Mouse (Mus musculus) heart, embryonic 10.5 days (tissue): ENCODE results near the gene Gja5. TPM values are rescaled to one million over a fixed set of nuclear protein-coding genes. Genes with fewer than 3 reads are reported as not detected.
A peak's percentile ranks its signal among the peaks of the same experiment; 100 is the strongest.

ENCODE experiments used
- DNase-seq: peaks from one replicate; pipeline ENCODE4 v3.0.0-alpha.2; 2017; ENCODE audit warnings: low spot score
- H3K27ac ChIP-seq: fragments of 300-500 bp; sonication (generic); 2 replicates; pipeline ENCODE4 v1.5.1; 2016; ENCODE audit warnings: mild to moderate bottlenecking
- H3K27me3 ChIP-seq: fragments of 300-500 bp; sonication (generic); 2 replicates; pipeline ENCODE4 v1.6.1; 2016; ENCODE audit warnings: mild to moderate bottlenecking; ENCODE audit not compliant: poor library complexity, insufficient read depth, severe bottlenecking
- H3K36me3 ChIP-seq: fragments of 300-500 bp; sonication (generic); 2 replicates; pipeline ENCODE4 v1.6.1; 2016; ENCODE audit warnings: mild to moderate bottlenecking, moderate library complexity
- H3K4me1 ChIP-seq: fragments of 300-500 bp; sonication (generic); 2 replicates; pipeline ENCODE4 v1.6.1; 2016; ENCODE audit warnings: mild to moderate bottlenecking
- H3K4me3 ChIP-seq: fragments of 300-500 bp; sonication (generic); 2 replicates; pipeline ENCODE4 v1.5.1; 2016; ENCODE audit warnings: mild to moderate bottlenecking, moderate library complexity
- H3K9me3 ChIP-seq: fragments of 300-500 bp; sonication (generic); 2 replicates; pipeline ENCODE4 v1.6.1; 2016; ENCODE audit warnings: mild to moderate bottlenecking, moderate library complexity
- WGBS: fragments of 180-500 bp; shearing (Covaris S2); methylation state at CpG from one replicate; pipeline ENCODE4 v1.1.7; 2016; 5-methylcytosine and 5-hydroxymethylcytosine counted together
- polyA plus RNA-seq: library from polyadenylated mRNA; unstranded; fragments of >200 nt; fragmentation: Nextera tagmentation; extraction: Ambion mirVana; gene quantifications from 2 replicates; pipeline ENCODE4 v1.2.1, GENCODE M21; 2016

Gja5 gene
- polyA plus RNA-seq, 1 experiment from 2014 or later = 57.3 TPM

DNA sequence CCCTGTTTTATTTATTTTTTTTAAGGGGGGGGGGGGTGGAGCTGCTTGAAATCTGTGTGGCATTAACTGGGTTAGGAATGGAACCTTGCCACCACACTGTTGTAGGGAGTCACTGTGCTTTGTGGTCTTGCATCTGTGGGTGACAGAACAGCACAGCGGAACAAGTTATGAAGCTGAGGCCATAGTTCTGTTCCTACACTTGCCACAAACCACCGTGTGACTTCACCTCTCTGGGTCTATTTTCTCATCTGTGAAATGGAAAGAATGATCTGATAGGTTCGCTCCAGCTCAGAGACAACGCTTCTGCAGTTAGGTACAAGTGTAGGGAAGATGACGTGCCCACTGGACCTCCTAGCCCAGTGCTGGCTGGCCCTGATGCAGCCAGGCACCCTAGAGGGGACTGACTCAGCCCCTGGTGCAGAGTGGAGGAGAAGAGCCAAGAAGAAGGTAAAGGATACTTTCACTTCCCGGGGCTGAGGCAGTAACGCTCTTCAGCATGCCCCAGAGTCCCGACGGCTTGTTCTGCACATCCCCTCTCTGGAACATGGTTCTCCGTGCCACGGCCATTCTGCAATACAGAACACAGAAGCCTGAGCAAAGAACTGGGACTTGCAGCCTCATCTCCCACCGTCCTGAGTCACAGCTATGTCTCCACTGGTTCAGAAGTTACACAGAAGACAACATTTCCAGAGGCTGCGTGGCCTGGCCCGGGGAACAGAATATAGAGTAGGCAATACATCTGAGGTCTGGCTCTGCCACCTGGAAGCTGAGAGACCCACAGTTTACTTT is 22.2 kb upstream of the Gja5 start:
- WGBS = 90% methylated on average over 14 of the region's 14 CpGs
- DNase-seq = peak; percentile 66
- no peak overlapping the region for H3K4me3 ChIP-seq
- H3K36me3 ChIP-seq = peaks cover 48% of the 10 kb centered on the region
- H3K4me1 ChIP-seq = no peaks in the 10 kb centered on the region
- H3K27ac ChIP-seq = no peak overlapping the region
- H3K9me3 ChIP-seq = no peaks in the 10 kb centered on the region
- no peaks in the 10 kb centered on the region for H3K27me3 ChIP-seq

DNA sequence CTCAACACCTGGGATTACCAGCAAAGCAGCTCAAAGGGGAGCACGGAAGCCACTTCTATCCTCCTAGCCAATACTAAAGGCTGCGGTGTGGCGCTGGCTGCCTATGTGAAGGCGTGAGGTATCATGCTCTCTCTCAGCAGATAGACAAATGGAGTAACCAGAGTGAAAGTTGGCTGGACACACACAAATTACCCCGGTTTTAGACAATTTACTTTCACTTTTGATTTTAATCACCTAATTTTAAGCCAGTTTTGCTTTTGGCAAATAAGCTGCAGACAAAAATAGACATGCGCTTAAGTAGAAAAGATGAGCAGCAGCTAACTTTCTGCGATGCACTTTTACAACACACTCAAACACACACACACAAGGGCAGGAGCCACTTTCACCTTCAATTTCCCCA is 20.8 kb upstream of the Gja5 start:
- DNase-seq = no peak
- WGBS = 90% methylated on average over 7 of the region's 7 CpGs
- Histone ChIP-seq H3K4me3 (no peak overlapping the region), H3K27me3 (no peaks in the 10 kb centered on the region), H3K36me3 (peaks cover 55% of the 10 kb centered on the region), H3K9me3 (no peaks in the 10 kb centered on the region), H3K27ac (no peak overlapping the region), H3K4me1 (no peaks in the 10 kb centered on the region)

DNA sequence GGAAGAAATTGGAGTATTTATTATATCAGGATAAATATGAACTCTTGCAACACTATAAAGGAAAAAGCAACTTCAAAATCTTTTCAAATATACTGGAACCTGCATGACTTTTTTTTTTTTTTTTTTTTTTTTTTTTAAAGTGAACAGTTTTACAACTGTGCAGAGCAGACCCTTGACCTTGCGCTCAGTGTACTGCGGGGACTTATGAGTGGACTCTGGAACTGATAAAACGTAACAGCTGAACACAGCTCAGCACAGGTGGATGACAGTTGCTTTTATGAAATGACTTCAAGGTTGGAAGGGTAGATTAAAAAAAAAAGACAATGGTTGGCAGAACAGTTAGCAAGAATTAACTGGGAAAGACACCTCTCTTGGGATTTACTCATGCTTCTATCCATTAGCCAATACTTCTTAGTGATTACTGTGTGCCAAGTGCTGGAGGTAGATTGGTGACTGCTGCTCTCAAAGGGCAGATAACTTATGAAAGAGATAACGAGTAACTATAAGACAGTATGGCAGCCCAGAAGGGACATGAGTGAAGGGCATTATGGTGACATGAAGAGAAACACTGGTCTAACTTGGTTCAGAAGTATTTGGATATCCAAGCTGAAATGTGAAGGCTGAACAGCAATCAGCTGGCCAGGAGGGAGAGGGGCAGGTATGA is 2.0 kb upstream of the Gja5 start:
- peaks cover 10% of the 10 kb centered on the region for H3K36me3 ChIP-seq
- peaks cover 6% of the 10 kb centered on the region; the same call in 1 of the 2 replicates for H3K27me3 ChIP-seq
- WGBS = 84% methylated on average over 4 of the region's 4 CpGs
- no peak overlapping the region for H3K27ac ChIP-seq
- H3K4me3 ChIP-seq = no peak overlapping the region
- no peaks in the 10 kb centered on the region for H3K9me3 ChIP-seq
- DNase-seq = no peak
- H3K4me1 ChIP-seq = peaks cover 10% of the 10 kb centered on the region

DNA sequence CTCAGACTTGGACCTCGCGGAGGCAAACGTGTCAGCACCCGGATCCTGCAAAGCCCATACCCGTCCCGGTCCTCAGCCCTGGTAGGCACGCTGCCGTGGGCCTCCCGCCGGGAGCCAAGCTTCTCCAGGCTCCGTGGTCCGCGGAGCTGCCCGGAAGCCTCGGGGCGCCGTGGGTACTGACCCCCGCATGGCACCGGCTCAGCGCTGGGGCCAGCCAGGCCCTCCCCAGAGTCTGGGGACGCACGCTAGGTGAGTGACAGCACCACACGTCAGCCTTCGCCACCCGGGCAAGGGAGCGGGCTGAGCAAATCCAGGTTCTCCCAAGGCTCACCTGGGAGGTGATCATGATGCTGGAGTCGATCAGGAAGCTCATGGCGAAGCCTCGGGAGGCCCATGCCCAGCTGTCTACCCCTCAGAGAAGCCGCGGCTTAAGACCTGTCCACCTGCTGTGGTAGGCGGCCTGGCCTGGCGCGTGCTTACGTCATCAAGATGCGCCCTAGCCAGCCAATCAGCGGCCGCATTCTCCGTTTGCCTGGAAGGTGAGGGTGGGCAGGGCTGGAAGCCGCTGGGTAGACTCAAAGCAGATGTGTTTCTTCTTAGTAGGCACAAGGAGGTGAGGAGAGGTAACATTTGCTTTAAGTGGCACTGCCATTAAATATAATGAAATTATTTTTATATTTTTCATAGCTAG is 503 bp downstream of the Gja5 start, which contains the start of gene Gpr89:
TSS of gene Gpr89 (minus strand) at position 496 of the 691 bp plus-strand sequence.
- 0 out of 2 replicates have a peak, but pooled peaks cover 3% of the 10 kb centered on the region for H3K36me3 ChIP-seq
- peaks cover 6% of the 10 kb centered on the region; the same call in 1 of the 2 replicates for H3K27me3 ChIP-seq
- H3K4me3 ChIP-seq = peak within 1 kb of the TSS; percentile 100
- no peaks in the 10 kb centered on the region for H3K9me3 ChIP-seq
- WGBS = 0% methylated on average over 40 of the region's 40 CpGs
- DNase-seq = peak; percentile 97
- peaks cover 10% of the 10 kb centered on the region for H3K4me1 ChIP-seq
- peak within 1 kb of the TSS; percentile 91 for H3K27ac ChIP-seq

DNA sequence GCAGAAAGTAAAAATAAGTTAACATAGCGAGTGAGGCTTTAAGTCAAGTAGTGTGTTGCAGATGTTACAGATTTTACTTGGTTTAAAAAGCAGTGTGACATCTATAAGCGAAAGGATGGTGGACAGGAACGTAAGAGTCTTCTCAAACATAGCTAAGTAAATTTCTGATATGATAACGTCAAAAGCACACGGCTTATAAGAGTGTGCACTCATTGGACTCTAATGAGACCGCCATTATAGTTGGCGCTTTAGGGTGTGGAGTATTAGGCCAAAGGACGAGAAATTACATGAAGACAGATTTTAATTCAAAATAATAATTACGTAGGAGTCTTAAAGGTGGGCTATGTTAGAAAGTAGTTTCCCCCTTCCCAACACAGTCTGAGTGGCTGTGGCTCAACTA is 1.1 kb downstream of the Gja5 start:
- Histone ChIP-seq H3K9me3 (no peaks in the 10 kb centered on the region), H3K36me3 (no peaks in the 10 kb centered on the region), H3K4me1 (peaks cover 10% of the 10 kb centered on the region), H3K27me3 (peaks cover 6% of the 10 kb centered on the region; the same call in 1 of the 2 replicates), H3K27ac (peak overlapping the region; percentile 91), H3K4me3 (peak overlapping the region; percentile 100)
- WGBS = 50% methylated on average over 9 of the region's 9 CpGs
- no peak for DNase-seq

DNA sequence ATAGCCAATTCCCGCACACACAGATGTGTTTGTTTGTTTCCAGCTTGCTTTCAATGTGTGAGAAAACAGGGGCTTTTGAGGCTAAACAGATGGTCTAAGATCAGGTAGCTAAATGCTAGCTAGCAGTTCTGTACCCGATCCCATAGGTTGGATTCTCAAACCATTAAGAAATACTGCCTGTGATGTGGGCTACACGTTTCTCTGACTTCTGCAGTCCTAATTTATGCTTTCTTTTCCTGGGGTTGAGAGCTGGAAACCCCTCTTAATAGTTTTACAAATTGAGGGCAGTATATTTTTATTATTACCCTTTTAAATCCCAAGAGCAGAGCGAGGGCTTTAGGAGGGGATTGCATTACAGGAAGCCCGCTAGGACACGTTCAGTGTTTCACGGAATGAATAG is 16.5 kb downstream of the Gja5 start:
- no peaks in the 10 kb centered on the region for H3K9me3 ChIP-seq
- H3K36me3 ChIP-seq = no peaks in the 10 kb centered on the region
- DNase-seq = no peak
- H3K27me3 ChIP-seq = 0 out of 2 replicates have a peak, but pooled peaks cover 2% of the 10 kb centered on the region
- 81% methylated on average over 7 of the region's 7 CpGs for WGBS
- H3K27ac ChIP-seq = no peak overlapping the region
- H3K4me1 ChIP-seq = peaks cover 4% of the 10 kb centered on the region; the same call in 1 of the 2 replicates
- H3K4me3 ChIP-seq = no peak overlapping the region

DNA sequence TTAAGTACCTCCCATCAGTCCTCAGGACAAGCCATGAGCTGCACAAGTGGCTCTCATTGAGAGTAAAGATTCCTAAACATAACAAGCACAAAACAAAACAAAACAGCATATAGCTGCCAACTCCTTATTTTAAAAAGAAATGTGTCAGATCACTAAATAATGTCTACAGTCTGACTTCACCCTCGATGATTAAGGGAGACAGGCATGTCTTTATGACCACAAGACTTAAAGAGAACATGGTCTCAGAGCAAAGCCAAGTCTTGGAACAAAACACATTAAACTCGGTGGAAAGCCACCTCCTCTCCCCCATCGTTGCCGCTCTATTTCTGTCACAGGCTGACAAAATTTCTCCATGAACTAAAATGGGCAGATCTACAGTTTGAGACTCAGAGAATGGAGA is 20.1 kb downstream of the Gja5 start:
- Histone ChIP-seq H3K4me3 (no peak overlapping the region), H3K4me1 (no peaks in the 10 kb centered on the region), H3K27ac (no peak overlapping the region), H3K27me3 (0 out of 2 replicates have a peak, but pooled peaks cover 5% of the 10 kb centered on the region), H3K9me3 (no peaks in the 10 kb centered on the region), H3K36me3 (no peaks in the 10 kb centered on the region)
- DNase-seq = no peak
- WGBS = 80% methylated on average over 4 of the region's 4 CpGs

DNA sequence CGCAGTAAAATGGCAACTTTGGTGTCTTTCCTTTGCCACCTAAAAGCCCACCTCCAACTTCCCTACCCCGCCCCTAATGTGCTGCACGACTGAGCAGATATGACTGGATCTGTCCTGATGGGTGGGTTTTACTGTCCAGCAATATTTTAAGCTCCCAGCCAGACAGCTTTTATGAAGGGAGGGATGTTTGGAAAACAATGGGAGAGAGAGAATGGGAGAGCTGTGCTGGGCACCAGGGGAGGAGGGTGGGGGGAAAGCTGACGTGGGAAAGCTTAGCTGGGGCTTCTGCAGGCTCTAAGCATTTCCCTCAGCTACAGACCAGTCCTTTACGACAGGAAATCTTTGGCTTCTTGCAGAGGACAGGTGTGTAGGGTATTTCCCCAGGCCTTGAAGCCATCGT is 21.4 kb downstream of the Gja5 start, which contains the start of gene Gja8:
TSS of gene Gja8 (minus strand) at position 101 of the 400 bp plus-strand sequence.
- 0 out of 2 replicates have a peak, but pooled peaks cover 5% of the 10 kb centered on the region for H3K27me3 ChIP-seq
- no peaks in the 10 kb centered on the region for H3K9me3 ChIP-seq
- WGBS = 72% methylated on average over 6 of the region's 6 CpGs
- DNase-seq = no peak
- no peaks in the 10 kb centered on the region for H3K36me3 ChIP-seq
- no peak within 1 kb of the TSS for H3K27ac ChIP-seq
- peaks cover 5% of the 10 kb centered on the region for H3K4me1 ChIP-seq
- no peak within 1 kb of the TSS for H3K4me3 ChIP-seq

DNA sequence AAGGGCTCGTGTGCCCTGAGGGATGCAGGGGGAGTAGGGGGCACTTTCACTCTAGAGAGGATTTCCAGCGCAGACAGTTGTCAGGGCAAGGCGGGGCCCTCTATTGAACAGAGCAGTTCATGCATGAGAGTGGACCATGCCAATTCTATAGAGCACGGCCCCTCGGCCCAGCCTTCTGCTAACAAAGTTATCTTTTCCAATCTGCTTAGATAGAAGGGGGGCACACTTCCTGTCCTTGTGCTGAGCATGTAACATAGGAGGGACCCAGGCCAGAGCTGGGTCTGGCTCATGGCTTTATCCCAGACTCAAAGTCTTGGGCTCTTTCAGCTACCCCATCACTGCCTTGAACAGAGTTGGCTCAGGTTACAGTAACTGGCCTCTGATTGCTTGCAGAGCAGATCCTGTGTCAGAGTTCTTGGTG is 26.8 kb downstream of the Gja5 start:
- Histone ChIP-seq H3K4me1 (peaks cover 13% of the 10 kb centered on the region), H3K4me3 (no peak overlapping the region), H3K27ac (peak overlapping the region; percentile 4; the same call in 1 of the 2 replicates), H3K36me3 (no peaks in the 10 kb centered on the region), H3K9me3 (no peaks in the 10 kb centered on the region), H3K27me3 (peaks cover 28% of the 10 kb centered on the region; the same call in 1 of the 2 replicates)
- no peak for DNase-seq
- WGBS = 50% methylated on average over 5 of the region's 5 CpGs

DNA sequence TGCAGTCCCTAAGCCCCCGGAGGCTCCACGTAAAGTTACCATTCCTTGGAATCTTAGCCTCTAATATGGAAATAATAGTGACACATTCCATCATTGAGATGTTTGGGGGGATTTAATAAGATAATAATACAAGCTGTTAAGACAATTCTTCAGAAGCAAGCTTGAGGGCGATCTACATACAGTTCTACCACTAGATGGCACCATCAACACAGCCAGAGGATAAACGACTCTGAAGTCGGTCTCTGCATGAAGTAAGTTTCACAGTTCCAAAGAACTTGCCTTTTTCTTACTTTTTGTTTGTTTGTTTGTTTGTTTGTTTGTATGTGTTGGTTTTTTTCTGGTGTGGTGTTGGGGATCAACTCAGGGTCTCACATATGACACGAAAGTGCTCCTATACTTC is 31.7 kb downstream of the Gja5 start:
- 10% methylated on average over 6 of the region's 6 CpGs for WGBS
- no peak for DNase-seq
- Histone ChIP-seq H3K27me3 (peaks cover 43% of the 10 kb centered on the region), H3K27ac (no peak overlapping the region), H3K36me3 (no peaks in the 10 kb centered on the region), H3K9me3 (no peaks in the 10 kb centered on the region), H3K4me3 (no peak overlapping the region), H3K4me1 (peaks cover 18% of the 10 kb centered on the region)

DNA sequence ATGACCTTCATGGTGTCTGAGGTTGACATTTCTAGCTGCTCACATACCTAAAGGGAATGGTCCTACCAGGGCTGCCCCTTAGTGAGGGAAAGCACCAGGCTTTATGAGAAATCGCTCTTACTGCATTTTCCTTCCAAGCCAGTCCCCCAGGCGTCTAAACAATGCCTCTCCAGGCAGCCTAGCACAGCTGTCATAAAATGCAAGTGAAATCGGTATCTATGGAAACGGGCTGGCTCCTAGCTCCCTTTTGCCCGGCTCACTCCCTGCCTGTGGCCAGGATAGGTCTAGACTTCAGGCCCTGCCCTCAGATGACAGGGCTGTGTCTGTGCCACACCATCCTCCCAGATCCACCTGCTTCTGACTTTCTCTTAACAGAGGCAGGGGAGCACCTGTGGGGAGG is 33.1 kb downstream of the Gja5 start:
- Histone ChIP-seq H3K36me3 (no peaks in the 10 kb centered on the region), H3K27ac (no peak overlapping the region), H3K4me3 (no peak overlapping the region), H3K27me3 (peaks cover 42% of the 10 kb centered on the region), H3K9me3 (no peaks in the 10 kb centered on the region), H3K4me1 (peaks cover 13% of the 10 kb centered on the region)
- no peak for DNase-seq
- whole genome bisulfite sequencing = 38% methylated on average over 5 of the region's 5 CpGs

DNA sequence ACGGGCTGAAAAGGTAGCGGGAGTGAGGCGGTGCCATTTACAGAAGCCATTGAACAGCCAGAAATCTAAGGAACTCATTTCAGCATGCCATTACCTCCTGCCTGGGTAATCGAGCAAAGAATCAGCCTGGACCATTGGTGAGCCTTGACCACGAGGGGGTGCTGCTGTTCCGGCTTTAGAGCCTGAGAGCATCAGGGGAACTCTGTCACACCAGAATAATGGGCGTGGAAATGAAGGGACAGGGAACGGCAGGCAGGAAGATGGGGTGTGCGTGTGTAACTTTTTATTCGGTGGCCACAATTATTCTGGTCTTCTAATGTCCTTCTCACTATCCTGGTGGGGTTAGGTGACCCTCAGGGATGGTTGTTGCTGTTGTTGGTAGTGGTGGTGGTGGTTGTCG is 34.2 kb downstream of the Gja5 start:
- Histone ChIP-seq H3K36me3 (no peaks in the 10 kb centered on the region), H3K4me1 (peaks cover 13% of the 10 kb centered on the region), H3K27ac (peak overlapping the region; percentile 65), H3K4me3 (peak overlapping the region; percentile 38), H3K27me3 (peaks cover 34% of the 10 kb centered on the region), H3K9me3 (no peaks in the 10 kb centered on the region)
- 11% methylated on average over 11 of the region's 11 CpGs for whole genome bisulfite sequencing
- peak; percentile 90 for DNase-seq
